ENCODE assay signal across 20 mouse cellular contexts in genomic region chr7:48782432-48782831, GRCm38 (mm10). TPM values are rescaled to one million over a fixed set of nuclear protein-coding genes. Genes with fewer than 3 reads are reported as not detected.
DNase-seq lines count a peak whose midpoint lies in the region; ATAC-seq lines count a peak whose summit lies in the region.
"Had no signal": no experiment of that assay in that cellular context is flagged by ENCODE, and none has a peak within 500 bp of the region (broad histone marks: within the 10 kb centered on the region; RNA-seq: fewer than 3 reads in every experiment).

No protein-coding gene starts in this region.

- peak; percentile 83 for ATAC-seq in granulocyte monocyte progenitor cell, adult 5-6 weeks (replicated peaks; ENCODE audit: poor library complexity, severe bottlenecking)
- peak; percentile 67 for ATAC-seq in megakaryocyte, adult 5-6 weeks (ENCODE audit: poor library complexity, severe bottlenecking)
- ATAC-seq in megakaryocyte progenitor cell, adult 5-6 weeks (replicated peaks; ENCODE audit: poor library complexity), result peak; percentile 43; the same call in 1 of the 2 replicates
- ATAC-seq: activated CD4-positive, CD25-positive, alpha-beta regulatory T cell, adult 4 months; CD4-positive, CD25-positive, alpha-beta regulatory T cell, adult 4 months; Patski had no signal

- no peak for DNase-seq in kidney, adult 11 months
- DNase-seq in layer of hippocampus, postnatal 36 days, result no peak
- no peak for DNase-seq in Muller cell, postnatal 12 days (ENCODE audit: inconsistent ontology term)
- DNase-seq: adrenal gland, adult 2 months; adrenal gland, adult 8-10 months; adrenal gland, postnatal 10 days; adrenal gland, postnatal 14 days; adrenal gland, postnatal 25 days; adrenal gland, postnatal 36 days; B cell, adult 2 months; cerebellum, adult 11 months; cerebellum, adult 11-12 months; cerebellum, adult 18-20 months; cerebellum, adult 2 months had no signal

RNA-seq across cellular contexts. Expression of gene Zdhhc13, which starts 6.4 kb away (rescaled TPM):
- total RNA-seq in granulocyte monocyte progenitor cell, adult 5-6 weeks (2014; fragmentation: Nextera tagmentation), result 35.8 and 37.4 TPM in 2 replicates
- 50.2 and 54.2 TPM in 2 replicates for total RNA-seq in granulocyte monocyte progenitor cell, adult 5-6 weeks (2017)
- total RNA-seq in megakaryocyte, adult 5-6 weeks (2015), result 54.3 and 54.4 TPM in 2 replicates
- total RNA-seq in megakaryocyte, adult 5-6 weeks (2017), result 43.1 and 52.2 TPM in 2 replicates
- total RNA-seq in megakaryocyte progenitor cell, adult 5-6 weeks (2015), result 62.0 and 63.1 TPM in 2 replicates
- 38.5 and 51.3 TPM in 2 replicates for total RNA-seq in megakaryocyte progenitor cell, adult 5-6 weeks (2017)
- 10 to 100 TPM; 21.4 to 23.4 TPM for total RNA-seq in layer of hippocampus, postnatal 36 days (2021)
